19 mouse cellular contexts compared by ENCODE assay signal in genomic region chr11:50105237-50105636, GRCm38 (mm10). TPM values are rescaled to one million over a fixed set of nuclear protein-coding genes. Genes with fewer than 3 reads are reported as not detected.
DNase-seq lines count a peak whose midpoint lies in the region; ATAC-seq lines count a peak whose summit lies in the region.
"Had no signal": no experiment of that assay in that cellular context is flagged by ENCODE, and none has a peak within 500 bp of the region (broad histone marks: within the 10 kb centered on the region; RNA-seq: fewer than 3 reads in every experiment).

No protein-coding gene starts in this region.

- DNase-seq in lung, postnatal 36 days, result peak; percentile 10
- no peak for DNase-seq in lung, postnatal 4 days
- DNase-seq in adrenal gland, adult 18-20 months (ENCODE audit: low spot score in 2 of 2), result no peak
- DNase-seq in spleen, adult 12 weeks (ENCODE audit: low spot score), result no peak
- DNase-seq in left cerebral cortex, adult 11 months (ENCODE audit: low spot score), result no peak
- DNase-seq: adrenal gland, adult 8-10 months; adrenal gland, postnatal 25 days; cerebellum, adult 11-12 months; cerebellum, adult 8-10 months; cerebellum, postnatal 10 days; cerebellum, postnatal 36 days; gastrocnemius, adult 2 months; gastrocnemius, postnatal 14 days; heart, adult 2 months had no signal

- ATAC-seq in common myeloid progenitor, adult 5-6 weeks (replicated peaks; ENCODE audit: low read depth, poor library complexity, severe bottlenecking), result peak; percentile 76
- peak; percentile 59; the same call in 1 of the 2 replicates for ATAC-seq in megakaryocyte, adult 5-6 weeks (ENCODE audit: poor library complexity, severe bottlenecking)
- ATAC-seq: CD4-positive, CD25-positive, alpha-beta regulatory T cell, adult 4 months; forebrain, embryonic 13.5 days; forebrain, embryonic 16.5 days had no signal

RNA-seq across cellular contexts. Expression of gene Tbc1d9b, which starts 26.0 kb away (rescaled TPM):
- total RNA-seq in common myeloid progenitor, adult 5-6 weeks (2017), result 55.6 and 56.0 TPM in 2 replicates
- 17.8 and 23.5 TPM in 2 replicates for total RNA-seq in megakaryocyte, adult 5-6 weeks (2015)
- 30.9 and 36.7 TPM in 2 replicates for total RNA-seq in megakaryocyte, adult 5-6 weeks (2017)
- 100 to 1,000 TPM; 121 to 127 TPM for total RNA-seq in adrenal gland, adult 18-20 months (2021)
